Mouse (Mus musculus) left cerebral cortex, postnatal 4 days (tissue): Measurements from ENCODE around the gene Slc5a10. TPM values are rescaled to one million over a fixed set of nuclear protein-coding genes. Genes with fewer than 3 reads are reported as not detected.
A peak's percentile ranks its signal among the peaks of the same experiment; 100 is the strongest.

Experiments
- DNase-seq: peaks from one replicate; pipeline ENCODE4 v3.0.0-alpha.2; 2022
- intact Hi-C: fragments of 180-260 bp; cut with DNase I; formaldehyde crosslinking; loops from one replicate; pipeline ENCODE4 v1.15.1; 2025
- total RNA-seq, 2 experiments: library from RNA; stranded (reverse); gene quantifications; 2 replicates each; pipeline ENCODE4 v1.2.3; 2021

The Slc5a10 gene
- under 1 TPM in 1 of 2 experiments, not detected in 1; 0.38 TPM for total RNA-seq

DNA sequence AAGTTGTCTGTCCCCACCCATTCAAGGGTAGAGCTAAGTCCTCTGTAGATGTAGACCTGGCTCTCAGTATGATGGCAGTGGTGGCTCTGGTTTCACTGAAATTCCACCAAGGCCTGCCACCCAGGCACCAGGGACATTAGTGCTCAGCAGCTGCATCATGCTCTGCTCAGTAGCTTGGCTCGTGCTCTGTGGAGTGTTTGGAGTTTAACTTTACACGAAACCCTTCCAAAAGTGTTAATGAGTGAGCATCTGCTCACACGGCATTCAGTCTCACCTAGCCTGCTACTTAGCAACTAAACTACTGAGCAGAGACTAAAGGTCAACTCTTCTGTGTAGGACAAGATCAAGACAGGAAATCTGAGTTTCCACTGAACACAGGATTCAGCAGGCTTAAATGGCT, at the start of gene Slc5a10:
TSS of gene Slc5a10 (minus strand) at position 191 of the 400 bp plus-strand sequence.
- DNase-seq: no peak
- intact Hi-C loops: loop anchor here (10.0 kb wide), 1 partner anchor 206 kb away; no protein-coding TSS in a partner anchor

DNA sequence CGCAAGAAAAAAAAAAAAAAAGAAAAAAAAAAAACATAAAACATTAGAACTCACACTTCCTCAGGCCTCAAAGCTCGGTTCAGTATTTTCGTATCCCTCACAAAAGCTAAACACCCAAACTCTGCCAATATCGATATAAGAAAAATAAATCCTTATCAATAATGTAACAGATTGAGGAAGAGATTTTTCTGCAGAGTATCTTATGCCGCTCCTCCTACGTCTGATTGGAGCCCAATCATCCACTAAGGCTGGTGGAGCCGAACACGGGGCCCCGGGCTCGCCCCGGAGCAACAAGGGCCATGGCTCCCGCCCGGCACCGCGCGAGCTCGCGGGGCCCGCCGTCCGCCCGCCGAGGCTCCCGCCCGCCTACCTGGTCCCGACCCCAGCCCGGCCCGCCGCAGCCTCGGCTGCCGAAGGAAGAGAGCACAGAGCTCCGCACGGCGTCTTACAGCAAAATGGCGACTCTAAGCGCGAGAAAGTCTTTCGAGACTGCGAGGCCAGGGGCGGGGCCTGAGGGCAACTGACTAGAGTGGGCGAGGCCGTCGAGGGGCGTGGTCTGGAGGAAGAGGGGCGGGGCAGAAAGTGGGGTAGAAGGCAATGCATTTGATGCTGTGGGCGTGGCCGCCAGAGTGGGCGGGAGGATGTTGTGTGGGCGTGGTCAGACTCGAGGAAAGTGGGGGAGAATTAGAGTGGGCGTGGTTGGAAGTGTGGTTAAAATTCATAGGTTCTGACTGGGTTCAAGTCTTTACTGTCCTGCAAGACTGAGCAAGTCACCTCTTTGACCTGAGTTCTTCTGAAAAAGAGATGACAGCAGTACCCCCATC, 41.2 kb upstream of the Slc5a10 start, which contains the start of gene Prpsap2:
TSS of gene Prpsap2 (minus strand) at position 505 of the 824 bp plus-strand sequence.
- peak; percentile 100 for DNase-seq
- intact Hi-C loops: no loop called here

DNA sequence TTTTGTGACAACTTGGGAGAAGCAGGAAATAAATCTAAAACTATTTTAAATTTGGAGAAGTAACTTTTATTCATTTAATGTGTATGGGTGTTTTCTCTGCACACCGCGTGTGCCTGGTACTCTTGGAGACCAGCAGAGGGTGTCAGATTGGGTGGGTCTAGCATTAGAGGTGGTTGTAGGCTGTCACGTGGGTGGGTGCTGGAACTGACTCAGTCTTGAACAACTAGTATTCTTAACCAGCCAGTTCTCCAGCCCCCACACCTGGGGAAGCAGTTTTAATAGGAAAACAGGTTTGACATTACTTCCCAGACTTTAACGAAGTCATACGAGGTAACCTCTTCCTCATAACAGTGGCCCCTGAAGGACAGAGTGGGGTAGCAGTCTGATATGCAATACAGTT, 39.9 kb upstream of the Slc5a10 start:
- no peak for DNase-seq
- intact Hi-C loops: no loop called here

GRCm38 (mm10) chr11:61757151-61757550, 36.5 kb upstream of the Slc5a10 start:
- no peak for DNase-seq
- intact Hi-C loops: no loop called here

- intact Hi-C loops: no loop called here
Observed at GRCm38 (mm10) chr11:61751612-61752011, 31.0 kb upstream of the Slc5a10 start.

DNA sequence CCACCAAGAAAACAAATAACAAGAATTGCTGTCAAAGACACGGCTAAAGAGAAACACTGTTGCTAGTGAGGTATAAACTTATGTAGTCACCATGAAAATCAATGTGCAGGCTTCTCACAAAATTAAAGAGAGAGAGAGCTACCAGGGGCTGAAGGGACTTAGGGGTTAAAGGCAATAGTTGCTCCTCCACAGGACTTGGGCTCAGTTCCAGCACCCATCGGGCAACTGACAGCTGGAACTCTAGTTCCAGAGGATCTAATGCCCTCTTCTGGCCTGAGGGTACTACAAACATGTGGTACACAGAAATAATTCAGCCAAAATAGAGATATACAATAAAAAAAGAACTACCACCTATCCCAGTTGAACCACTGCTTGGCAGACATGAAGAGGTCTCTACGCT, 26.5 kb upstream of the Slc5a10 start:
- DNase-seq: peak; percentile 57
- intact Hi-C loops: no loop called here

More at GRCm38 (mm10) chr11:61751612-61752011, 31.0 kb upstream of the Slc5a10 start:
- no peak for DNase-seq

DNA sequence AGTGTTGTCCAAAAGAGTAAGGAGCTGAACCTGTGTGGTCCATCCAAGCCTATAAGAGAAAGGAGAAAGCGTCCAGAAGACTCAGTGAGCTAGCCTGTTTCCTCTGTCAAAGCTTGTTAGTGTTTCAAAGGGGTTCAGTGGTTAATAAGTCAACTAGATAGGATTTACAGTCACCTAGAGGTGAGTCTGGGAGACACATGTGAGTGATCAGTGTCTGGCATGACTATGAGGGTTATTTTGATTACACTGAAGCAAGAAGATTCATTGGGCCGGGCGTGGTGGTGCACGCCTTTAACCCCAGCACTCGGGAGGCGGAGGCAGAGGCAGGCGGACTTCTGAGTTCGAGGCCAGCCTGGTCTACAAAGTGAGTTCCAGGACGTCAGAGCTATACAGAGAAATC, 25.2 kb upstream of the Slc5a10 start:
- intact Hi-C loops: no loop called here
- DNase-seq: no peak

- intact Hi-C loops: no loop called here
Observed at GRCm38 (mm10) chr11:61744460-61744859, 23.8 kb upstream of the Slc5a10 start.

GRCm38 (mm10) chr11:61743768-61744167, 23.1 kb upstream of the Slc5a10 start:
- no peak for DNase-seq
- intact Hi-C loops: no loop called here

More at GRCm38 (mm10) chr11:61744460-61744859, 23.8 kb upstream of the Slc5a10 start:
- DNase-seq: no peak

- intact Hi-C loops: no loop called here
- DNase-seq: no peak
Observed at GRCm38 (mm10) chr11:61740500-61740899, 19.9 kb upstream of the Slc5a10 start.

DNA sequence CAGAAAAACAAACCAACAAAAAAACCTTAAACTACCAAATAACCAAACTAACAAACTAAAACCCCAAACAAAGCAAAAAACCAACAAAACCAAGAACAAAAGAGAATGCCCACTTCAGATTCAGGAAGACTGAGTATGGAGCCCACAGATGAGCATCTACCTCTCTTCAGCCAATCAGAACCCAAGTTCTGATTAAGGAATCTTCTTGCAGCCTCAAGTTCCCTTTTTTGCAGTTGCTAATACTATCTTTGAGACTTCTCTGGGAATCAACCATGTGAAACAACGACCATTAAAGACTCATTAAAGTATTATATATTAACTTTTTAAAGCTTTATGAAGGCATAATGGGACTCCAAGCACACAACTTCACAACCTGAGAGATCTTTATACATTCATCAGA, 16.7 kb upstream of the Slc5a10 start:
- intact Hi-C loops: no loop called here

GRCm38 (mm10) chr11:61732672-61733071, 12.0 kb upstream of the Slc5a10 start:
- intact Hi-C loops: no loop called here
- no peak for DNase-seq

More for the DNA sequence above, 16.7 kb upstream of the Slc5a10 start:
- DNase-seq: no peak

GRCm38 (mm10) chr11:61728037-61728436, 7.4 kb upstream of the Slc5a10 start:
- intact Hi-C loops: loop anchor here (10.0 kb wide), 1 partner anchor 213 kb away; no protein-coding TSS in a partner anchor
- no peak for DNase-seq

DNA sequence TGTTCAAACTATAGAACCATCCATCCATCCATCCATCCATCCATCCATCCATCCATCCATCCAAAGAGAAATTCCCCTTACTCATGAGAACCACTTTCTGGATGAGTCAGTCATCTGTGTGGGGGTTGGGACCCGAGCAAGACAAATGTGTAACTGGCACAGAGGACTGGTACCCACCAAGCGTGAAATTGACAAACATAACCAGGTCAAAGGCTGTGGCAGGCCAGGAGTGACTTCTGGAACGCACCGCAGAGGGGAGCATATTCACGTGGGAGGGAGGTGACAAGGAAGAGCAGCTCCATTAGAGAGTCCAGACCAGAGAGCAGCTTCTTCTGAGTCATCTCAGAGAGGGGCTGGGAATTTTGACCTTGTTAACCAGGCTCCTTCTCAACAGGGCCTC, 1.5 kb upstream of the Slc5a10 start:
- DNase-seq: no peak
- intact Hi-C loops: loop anchor here (10.0 kb wide), 1 partner anchor 207 kb away; no protein-coding TSS in a partner anchor

DNA sequence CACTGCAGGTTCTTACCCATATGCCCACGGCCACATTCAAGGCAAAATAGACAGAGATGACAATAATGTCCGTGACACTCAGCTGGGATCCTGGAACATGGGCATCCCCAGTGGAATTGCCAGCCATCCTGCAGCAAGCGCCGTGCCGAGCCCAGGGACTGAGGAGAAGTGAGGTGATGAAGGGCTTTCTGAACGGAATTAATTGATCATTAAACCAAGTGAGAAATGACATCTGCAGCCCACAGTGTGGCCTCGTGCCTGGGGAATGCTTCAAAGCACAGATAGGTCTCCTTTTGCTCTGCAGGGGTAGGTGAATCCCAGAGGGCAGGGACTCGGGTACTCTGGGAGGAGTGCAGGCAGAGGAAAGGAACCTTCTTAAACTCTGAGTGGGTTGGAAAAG, 800 bp downstream of the Slc5a10 start:
- no peak for DNase-seq
- intact Hi-C loops: loop anchor here (10.0 kb wide), 2 partner anchors 205 to 525 kb away; no protein-coding TSS in a partner anchor

- DNase-seq: no peak
- intact Hi-C loops: loop anchor here (10.0 kb wide), 1 partner anchor 525 kb away; no protein-coding TSS in a partner anchor
Observed at GRCm38 (mm10) chr11:61719387-61719786, 1.2 kb downstream of the Slc5a10 start.

DNA sequence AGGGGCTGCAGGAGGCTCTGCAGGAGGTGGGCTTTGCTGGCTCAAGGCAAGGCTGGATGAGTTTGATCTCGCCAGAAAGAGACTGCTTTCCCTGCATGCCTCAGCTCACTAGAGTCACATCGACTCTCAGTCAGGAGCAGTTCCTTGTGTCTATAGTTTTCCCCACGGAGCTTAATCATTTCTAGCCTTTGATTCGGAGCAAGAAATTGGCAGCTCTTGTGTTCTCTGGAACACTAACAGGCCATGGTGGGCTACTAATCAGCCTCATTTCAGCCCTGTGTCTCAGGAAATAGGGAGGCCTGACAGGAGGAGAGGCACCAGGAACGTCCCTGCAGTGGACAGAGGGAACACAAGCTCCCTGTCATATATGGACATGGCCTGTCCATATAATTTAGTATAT, 2.6 kb downstream of the Slc5a10 start:
- no peak for DNase-seq
- intact Hi-C loops: loop anchor here (10.0 kb wide), 1 partner anchor 523 kb away; no protein-coding TSS in a partner anchor

DNA sequence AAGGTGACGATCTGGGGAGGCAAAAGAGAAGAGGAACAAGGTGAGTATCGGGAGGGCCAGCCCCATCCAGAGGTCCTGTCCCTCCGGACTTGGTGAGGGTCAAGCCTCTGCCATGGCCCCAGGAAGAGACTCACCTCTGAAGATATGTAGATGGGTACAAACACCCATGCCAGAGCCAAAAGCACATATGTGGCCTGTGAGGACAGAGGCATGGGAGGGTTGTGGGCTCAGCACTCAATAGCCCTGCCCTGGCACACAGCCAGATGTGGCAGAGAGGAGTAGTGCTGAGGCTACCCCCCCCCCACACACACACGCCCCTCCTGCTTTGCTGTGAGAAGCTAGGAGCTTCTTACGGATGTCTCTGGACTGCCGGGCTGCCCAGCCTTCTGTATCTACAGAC, 5.5 kb downstream of the Slc5a10 start:
- intact Hi-C loops: loop anchor here (10.0 kb wide), 1 partner anchor 520 kb away; no protein-coding TSS in a partner anchor
- peak; percentile 36 for DNase-seq

DNA sequence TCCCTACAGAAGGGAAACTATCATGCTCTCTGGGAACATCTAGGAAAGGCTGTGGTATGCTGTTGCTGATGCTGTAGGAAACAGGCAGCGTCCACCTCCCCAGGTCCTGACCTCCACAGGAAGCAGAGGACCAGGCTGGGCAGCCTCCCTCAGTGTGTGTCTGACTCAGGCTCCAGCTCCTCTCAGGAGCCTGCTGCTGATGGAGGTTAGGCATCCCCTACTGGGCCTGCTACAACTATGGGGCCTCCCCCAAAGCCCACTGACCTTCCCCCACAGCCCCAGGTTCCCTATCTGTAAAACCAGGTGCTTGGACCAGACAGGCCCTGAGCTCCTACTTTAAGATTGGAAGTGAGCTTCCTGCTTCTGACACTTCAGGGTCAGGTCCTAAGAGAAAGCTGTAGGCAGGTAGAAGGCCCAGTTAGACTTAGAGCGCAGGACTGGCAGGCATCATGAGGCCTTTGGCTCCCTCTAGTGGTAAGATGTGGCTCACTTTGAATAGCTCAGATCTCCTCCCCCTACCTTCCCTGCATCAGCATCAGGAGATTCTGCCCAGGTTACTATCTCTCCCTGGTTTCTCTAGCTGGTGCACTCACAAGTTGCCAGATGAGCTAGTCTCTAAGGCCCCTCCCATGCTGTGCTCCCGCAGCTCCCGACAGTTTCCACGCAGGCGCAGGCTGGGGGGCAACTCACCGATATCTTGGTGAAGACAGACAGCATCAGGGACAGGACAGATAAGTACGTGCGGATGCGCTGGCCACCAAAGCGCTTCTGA, 6.1 kb downstream of the Slc5a10 start:
- intact Hi-C loops: loop anchor here (1.0 to 10.0 kb wide), 2 partner anchors 303 to 520 kb away; no protein-coding TSS in a partner anchor
- peak; percentile 66 for DNase-seq

DNA sequence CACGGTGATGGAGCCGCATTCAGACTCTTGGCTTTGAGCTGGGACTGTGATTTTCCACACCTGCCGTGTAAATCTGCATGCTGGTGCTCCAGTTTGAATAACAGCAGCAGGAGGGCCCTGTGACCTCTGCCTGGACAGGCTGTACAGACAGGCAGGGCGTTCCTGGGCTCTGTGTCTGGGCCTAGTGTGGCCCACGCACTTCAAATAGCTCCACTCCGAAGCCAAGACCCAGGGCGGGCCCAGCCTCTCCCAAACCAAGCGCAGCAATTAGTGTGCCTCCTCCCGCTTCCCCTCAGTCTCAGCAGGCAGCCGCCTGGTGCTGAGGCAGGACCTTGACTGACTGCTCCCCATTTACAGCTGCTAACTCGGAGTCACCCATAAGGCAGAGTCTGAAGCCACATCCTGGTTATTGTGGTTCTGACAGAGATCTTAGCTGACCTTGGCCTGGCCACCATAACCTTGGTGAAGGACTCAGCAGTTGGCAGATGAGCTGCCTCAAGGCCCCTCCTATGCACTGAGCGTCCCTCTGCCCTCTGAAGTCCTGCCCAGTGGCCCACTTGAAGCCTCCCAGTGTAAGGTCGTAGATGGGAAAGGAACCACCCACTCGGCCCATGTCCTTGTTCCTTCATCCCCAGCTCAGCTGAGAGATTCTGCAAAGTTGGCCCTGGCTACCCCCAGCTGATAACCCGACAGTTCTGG, 7.3 kb downstream of the Slc5a10 start:
- DNase-seq: no peak
- intact Hi-C loops: loop anchor here (10.0 kb wide), 1 partner anchor 519 kb away; no protein-coding TSS in a partner anchor
